Mouse (Mus musculus) frontal cortex, postnatal 14 days (tissue): Measurements from ENCODE around the gene Cep164.
"Not testable (repeated sequence)": the region's sequence is repeated elsewhere in the genome, so short reads cannot be mapped to it uniquely, and the experiment has no call there.

ENCODE experiments used
- DNase-seq, 2 experiments: peaks; one replicate each; pipeline ENCODE4 v3.0.0; 2022; ENCODE audit warnings: low spot score in 2 of 2

Gene Cep164

DNA sequence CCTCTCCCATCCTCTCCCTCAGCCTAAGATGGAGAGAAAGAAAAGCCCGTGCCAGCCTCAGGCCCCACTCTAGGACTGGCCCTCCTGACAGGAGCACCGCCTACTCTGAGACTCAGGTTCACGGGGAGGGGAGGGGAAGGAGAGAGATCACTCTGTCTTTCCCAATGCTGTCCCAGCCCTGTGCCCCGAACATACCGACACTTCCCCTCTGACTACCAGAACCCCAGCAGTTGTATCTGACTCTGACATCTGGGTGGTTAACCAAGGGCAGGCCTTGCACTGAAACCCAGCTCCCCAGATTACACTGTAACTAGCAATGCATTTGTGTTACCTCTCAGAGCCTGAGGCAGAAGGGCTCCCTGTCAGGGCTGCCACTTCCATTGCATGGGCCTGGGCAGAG lies 40.1 kb downstream of the Cep164 start:
- DNase-seq = no peak

GRCm38 (mm10) chr9:45787547-45787946 lies 40.9 kb downstream of the Cep164 start:
- no peak for DNase-seq

- DNase-seq = no peak
These were observed 41.4 kb downstream of the Cep164 start for GRCm38 (mm10) chr9:45787071-45787470.

DNA sequence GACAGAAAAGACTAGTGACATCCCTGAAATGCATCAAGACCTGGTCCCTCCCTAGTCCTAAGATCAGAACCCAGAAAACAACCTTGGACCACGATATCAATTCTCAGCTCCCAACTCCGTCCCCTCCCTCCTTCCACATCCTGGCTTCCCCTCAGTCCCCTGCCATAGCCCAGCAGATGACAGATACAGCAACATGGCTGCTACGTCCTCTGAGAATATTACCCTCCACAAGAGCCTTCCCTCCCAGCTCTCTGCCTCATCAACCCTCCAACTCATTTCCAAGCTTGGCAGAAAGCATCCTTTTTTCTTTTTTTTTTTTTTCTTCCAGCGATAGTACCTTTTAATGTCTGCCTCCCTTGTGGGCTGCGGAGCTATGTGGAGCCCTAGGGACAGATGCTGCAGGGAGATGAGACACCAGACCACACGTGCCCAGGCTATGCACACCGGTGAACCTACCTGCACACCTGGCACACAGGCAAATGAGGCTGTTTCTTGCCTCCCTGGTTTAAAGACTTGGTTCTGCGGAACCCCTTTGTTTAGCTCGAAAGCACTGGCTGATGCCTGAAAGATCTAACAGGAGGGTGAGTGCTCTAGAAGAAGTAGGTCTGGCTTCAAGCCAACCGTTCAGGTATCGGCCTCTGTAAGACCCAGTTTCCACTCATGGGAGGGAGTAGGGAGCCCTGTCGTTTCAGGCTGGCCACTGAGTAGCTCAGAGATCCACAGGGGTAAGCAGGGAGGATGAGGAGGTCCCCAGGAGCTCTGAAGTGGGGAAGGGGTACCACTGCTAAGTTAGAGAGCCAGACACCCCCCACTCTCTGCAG lies 45.0 kb downstream of the Cep164 start:
- DNase-seq = no peak

GRCm38 (mm10) chr9:45779201-45779600 lies 49.3 kb downstream of the Cep164 start:
- DNase-seq = no peak

GRCm38 (mm10) chr9:45776176-45776575 lies 52.3 kb downstream of the Cep164 start:
- DNase-seq = not testable (repeated sequence)

DNA sequence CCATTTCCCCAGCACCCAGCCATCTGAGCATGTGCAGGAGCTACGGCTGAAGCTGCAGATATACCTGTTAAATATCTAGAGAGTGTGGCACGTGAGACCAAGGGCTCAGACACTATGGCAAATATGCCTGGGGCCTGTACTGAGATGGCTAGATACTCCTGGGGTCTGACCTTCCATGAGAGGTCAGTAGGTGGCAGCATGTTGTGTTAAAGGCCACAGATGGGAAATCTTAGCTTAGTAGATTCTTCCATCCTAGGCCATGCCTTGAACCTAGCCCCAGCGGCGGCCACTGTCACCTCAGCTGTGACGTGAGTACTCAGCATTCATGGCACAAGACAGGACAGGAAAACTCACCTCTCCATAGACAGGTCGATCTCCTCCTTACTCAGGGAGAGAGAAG lies 54.4 kb downstream of the Cep164 start:
- no peak for DNase-seq

GRCm38 (mm10) chr9:45769596-45769995 lies 58.9 kb downstream of the Cep164 start:
- DNase-seq = no peak

DNA sequence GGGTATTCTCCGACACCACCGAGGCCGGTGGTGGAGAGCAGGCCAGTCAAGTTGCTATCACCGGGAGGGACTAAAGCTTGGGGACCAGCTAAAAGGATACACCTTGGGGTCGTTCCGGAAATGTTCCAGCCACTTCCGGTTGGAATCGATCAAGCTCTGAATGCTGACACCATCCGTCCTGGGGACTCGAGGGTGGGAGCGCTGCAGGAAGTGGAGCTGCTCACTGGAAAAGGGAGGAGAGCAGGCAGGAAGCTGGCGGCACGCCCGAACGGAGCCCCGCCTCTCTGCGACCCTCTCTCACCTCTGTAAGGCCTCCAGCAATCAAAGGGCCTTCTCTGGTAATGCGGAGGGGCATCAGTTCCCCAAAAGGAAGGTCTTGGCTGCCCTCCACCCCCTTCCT lies 60.1 kb downstream of the Cep164 start:
- DNase-seq = no peak

- DNase-seq = no peak
These were observed 61.3 kb downstream of the Cep164 start for GRCm38 (mm10) chr9:45767155-45767554.

DNA sequence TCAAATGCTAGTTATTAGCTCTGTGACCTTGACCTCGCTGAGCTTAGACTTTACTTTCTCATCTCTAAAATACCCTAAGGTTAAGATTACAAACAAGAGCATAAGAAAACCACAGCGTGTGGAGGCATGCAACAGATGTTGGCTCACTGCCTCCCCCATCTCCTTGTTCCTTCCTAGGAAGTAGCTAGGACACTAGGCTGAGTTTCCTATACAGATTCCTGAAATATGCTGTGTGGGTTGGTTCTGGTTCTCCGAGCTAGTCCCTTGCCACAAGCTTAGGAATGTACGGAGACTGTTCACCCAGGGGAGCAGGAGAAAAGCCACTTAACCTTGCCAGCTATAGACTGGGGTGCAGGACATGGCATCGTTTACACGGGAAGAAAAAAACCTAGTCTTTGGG lies 62.3 kb downstream of the Cep164 start:
- DNase-seq = no peak

DNA sequence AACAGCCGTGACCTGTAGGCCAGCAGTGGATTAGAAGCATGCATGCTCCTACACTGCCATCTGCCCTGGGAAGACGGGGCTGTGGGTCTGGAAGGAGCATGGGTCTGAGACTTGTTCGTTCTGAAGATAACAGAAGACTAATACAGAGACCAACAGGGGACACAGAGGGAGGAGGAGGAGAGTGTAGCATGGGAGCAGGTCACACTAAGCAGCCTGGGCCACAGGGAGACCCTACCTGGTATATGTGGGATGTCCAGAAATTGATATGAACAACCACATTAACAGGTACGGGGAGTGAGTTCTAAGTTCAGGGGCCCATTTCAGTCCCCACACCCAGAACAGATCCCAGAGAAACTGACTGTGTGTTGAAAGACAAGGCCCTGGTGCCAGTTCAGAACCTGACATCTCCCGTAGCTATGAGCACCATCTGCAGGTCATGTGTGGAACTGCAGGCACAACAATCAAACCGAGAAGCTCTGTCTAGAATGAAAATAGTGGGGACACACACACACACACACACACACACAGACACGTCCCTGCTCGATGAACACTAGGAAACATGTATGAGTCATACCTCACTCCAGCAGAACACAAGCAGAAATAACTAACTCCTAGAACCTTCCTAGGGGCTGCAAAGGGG lies 73.9 kb downstream of the Cep164 start:
- DNase-seq = peak; percentile 76 to 86

DNA sequence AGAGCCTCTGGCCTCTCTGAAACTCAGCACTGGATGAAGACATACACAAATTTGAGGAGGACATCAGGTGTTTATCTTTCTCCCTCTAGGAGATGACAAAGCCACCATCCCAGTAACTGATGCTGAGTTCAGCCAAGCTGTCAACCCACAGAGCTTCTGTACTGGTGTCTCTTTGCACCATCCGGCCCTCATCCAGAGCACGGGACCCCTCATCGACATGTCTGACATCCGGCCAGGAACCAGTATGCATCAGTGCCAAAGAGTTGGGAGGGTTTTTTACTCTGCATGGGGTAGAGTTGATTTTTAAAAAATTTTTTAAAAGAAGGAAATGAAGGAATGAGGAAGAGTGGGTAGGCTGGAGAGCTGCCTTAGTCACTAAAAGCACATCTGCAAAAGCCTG lies 78.6 kb downstream of the Cep164 start:
- no peak for DNase-seq

GRCm38 (mm10) chr9:45745451-45745850 lies 83.0 kb downstream of the Cep164 start:
- no peak for DNase-seq

DNA sequence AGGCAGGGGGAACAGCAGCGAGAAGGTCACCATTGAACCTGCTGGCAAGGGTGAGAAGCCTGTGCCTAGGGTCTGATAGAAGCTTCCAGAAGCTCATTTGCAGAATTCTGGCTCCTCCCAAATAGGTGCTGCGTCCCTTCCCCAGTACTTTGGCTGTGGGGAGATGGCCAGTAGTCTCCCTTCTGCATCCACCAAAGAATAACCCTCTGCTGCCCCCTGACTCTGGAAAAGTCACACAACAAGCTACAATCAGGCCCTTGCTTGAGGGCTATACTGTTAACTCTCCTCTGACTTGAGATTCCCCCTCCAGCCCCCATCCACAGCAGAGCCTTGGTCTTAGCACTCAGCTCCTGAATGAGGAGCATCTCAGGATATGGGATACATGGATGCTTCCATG lies 87.9 kb downstream of the Cep164 start:
- DNase-seq = no peak

GRCm38 (mm10) chr9:45739702-45740583 lies 88.5 kb downstream of the Cep164 start:
- DNase-seq = no peak

DNA sequence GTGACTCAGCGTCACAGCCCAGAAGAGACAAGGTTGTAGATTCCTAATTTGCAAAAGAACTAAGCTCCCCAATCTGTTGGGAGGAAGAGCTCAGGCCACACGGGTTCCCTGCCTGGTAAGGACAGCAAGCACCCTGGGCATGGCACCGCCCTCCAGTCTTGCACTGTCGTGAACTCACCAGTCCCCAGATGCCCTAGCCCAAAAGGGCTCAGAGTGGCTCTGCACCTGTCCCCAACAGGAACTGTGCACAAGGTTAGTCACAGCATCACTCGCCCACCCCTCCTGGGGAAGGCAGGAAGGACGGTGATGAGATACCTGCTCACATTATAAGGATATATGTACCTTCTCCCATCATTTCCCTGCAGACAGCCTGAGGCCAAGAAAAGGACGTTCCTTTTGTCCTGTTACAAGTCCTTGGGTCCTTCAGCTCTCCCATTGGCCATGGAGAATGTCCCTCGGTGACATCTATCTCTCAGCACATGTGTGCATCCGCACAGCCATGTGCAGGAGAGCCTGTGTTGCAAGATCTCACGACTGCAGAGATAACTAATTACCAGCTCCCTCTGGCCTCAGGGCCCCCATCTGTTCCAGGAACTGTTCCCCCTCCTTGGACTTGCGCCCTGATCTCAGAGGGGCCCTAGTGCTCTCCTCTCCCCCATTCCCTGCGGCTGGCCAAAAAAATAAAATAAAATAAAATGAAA lies 89.3 kb downstream of the Cep164 start:
- no peak for DNase-seq

DNA sequence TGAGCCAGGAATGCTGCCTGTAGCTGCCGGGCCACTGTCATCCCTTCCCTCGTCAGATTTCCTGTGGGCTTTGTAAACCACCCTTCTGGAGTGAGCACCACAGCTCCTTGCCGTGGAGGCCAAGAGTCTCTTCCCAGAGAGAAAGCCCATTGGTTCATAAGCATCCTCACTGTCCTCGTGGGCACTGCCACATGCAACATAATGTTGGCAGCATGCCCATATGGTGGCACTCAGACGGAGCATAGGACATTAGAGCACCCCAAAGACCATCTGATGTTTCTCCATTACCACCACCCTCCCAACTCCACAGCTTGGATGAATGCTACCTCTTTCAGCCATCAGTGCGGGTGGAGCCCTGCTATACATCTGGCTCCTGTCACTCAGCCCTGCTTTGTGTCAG lies 95.2 kb downstream of the Cep164 start:
- DNase-seq = peak in 1 of 2 experiments; percentile 1

- DNase-seq = no peak
These were observed 96.6 kb downstream of the Cep164 start for GRCm38 (mm10) chr9:45731851-45732250.

- DNase-seq = no peak
These were observed 108.5 kb downstream of the Cep164 start for GRCm38 (mm10) chr9:45719997-45720396.
